Mouse (Mus musculus): ENCODE data around the gene Apobec2. TPM values are rescaled to one million over a fixed set of nuclear protein-coding genes. Genes with fewer than 3 reads are reported as not detected.

Gene Apobec2
- polyA plus RNA-seq, 1 experiment from 2014 or later, result 0.83 TPM

DNA sequence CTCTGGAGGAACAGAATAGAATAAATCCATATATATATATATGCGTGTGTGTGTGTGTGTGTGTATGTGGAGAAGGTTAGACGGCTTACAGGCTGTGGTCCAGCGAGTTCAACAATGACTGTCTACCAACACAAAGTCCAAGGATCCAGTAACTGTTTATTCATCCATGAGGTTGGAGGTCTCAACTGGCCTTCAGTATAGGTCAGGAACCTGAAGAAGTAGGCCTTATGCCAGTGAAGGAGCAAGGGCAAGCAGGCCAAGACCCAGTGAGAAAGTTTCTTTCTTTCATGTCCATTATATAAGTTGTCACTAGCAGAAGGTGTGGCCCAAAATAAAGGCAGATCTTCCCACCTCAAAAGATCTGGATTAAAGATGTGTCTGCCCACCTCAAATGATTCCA lies 30.0 kb downstream of the Apobec2 start:
- H3K4me2 ChIP-seq, result no peak overlapping the region
- no peaks in the 10 kb centered on the region for H3K9me3 ChIP-seq (replicated peaks)
- no peak overlapping the region for H3K27ac ChIP-seq
- 80% methylated on average over 3 of the region's 3 CpGs for WGBS (ENCODE audit: insufficient replicate concordance)
- peaks cover 59% of the 10 kb centered on the region for H3K36me3 ChIP-seq
- ATAC-seq, result no peak
- no peak overlapping the region for H3K4me3 ChIP-seq
- H3K27me3 ChIP-seq (replicated peaks), result no peaks in the 10 kb centered on the region
- no peak overlapping the region for H3K9ac ChIP-seq
- H3K4me1 ChIP-seq, result peaks cover 68% of the 10 kb centered on the region

DNA sequence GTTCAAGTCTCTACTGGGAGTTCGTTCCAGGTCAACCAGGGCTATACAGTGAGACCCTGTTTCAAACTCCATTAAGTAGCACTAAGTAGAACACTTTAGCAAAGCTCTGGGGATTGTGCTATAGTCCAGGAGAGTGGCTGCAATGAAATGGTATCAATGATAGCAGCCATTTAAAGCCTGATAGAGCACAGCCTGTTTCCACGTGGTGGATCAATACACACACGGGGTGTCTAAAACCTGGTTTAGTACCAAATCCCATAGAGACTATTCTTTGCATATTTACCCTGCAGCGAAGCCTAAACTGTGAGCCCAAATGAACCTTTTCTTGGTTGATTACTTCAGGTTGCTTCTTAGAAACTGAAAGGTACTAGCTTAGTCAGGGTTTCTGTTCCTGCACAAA lies 31.0 kb downstream of the Apobec2 start:
- Histone ChIP-seq H3K9me3 (replicated peaks) (no peaks in the 10 kb centered on the region), H3K4me1 (peaks cover 57% of the 10 kb centered on the region), H3K4me3 (no peak overlapping the region), H3K27ac (no peak overlapping the region), H3K4me2 (no peak overlapping the region), H3K9ac (no peak overlapping the region), H3K36me3 (peaks cover 69% of the 10 kb centered on the region), H3K27me3 (replicated peaks) (no peaks in the 10 kb centered on the region)
- no peak for ATAC-seq
- WGBS (ENCODE audit: insufficient replicate concordance), result 79% methylated on average over 4 of the region's 4 CpGs

GRCm38 (mm10) chr17:48392616-48393015 lies 40.1 kb downstream of the Apobec2 start:
- no peak for ATAC-seq
- Histone ChIP-seq H3K4me2 (no peak overlapping the region), H3K36me3 (peaks cover 100% of the 10 kb centered on the region), H3K9ac (no peak overlapping the region), H3K27me3 (replicated peaks) (no peaks in the 10 kb centered on the region), H3K27ac (no peak overlapping the region), H3K9me3 (replicated peaks) (no peaks in the 10 kb centered on the region), H3K4me1 (no peaks in the 10 kb centered on the region), H3K4me3 (no peak overlapping the region)
- WGBS (ENCODE audit: insufficient replicate concordance), result 89% methylated on average over 3 of the region's 3 CpGs

GRCm38 (mm10) chr17:48391446-48391845 lies 41.3 kb downstream of the Apobec2 start:
- no peaks in the 10 kb centered on the region for H3K9me3 ChIP-seq (replicated peaks)
- no peak overlapping the region for H3K4me2 ChIP-seq
- 87% methylated on average over 5 of the region's 5 CpGs for WGBS (ENCODE audit: insufficient replicate concordance)
- no peak overlapping the region for H3K4me3 ChIP-seq
- no peak for ATAC-seq
- H3K27ac ChIP-seq, result no peak overlapping the region
- no peaks in the 10 kb centered on the region for H3K4me1 ChIP-seq
- no peak overlapping the region for H3K9ac ChIP-seq
- no peaks in the 10 kb centered on the region for H3K27me3 ChIP-seq (replicated peaks)
- H3K36me3 ChIP-seq, result peaks cover 100% of the 10 kb centered on the region

DNA sequence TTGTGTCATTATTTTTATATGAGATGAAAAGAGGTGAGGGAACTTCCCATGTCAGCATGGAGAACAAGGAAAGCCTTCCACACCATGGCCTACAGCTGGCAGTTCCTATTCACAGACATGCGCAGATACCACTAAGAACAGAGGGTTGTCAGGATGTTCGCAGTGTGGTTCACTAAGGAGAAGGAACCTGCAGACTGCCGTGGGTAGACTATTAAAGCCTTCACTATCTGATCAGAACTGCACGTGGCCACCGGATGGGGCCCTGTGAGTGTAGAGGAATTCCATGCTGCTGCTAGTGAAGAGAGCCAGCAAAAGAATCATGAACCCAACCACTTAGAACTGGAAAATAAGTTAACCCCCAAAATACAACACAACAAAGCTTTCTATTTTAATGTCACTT lies 43.3 kb downstream of the Apobec2 start:
- Histone ChIP-seq H3K9me3 (replicated peaks) (no peaks in the 10 kb centered on the region), H3K4me1 (peaks cover 8% of the 10 kb centered on the region), H3K4me2 (no peak overlapping the region), H3K36me3 (peaks cover 89% of the 10 kb centered on the region), H3K9ac (no peak overlapping the region), H3K27me3 (replicated peaks) (no peaks in the 10 kb centered on the region), H3K4me3 (no peak overlapping the region), H3K27ac (no peak overlapping the region)
- ATAC-seq, result no peak
- 64% methylated on average over 5 of the region's 5 CpGs for WGBS (ENCODE audit: insufficient replicate concordance)

DNA sequence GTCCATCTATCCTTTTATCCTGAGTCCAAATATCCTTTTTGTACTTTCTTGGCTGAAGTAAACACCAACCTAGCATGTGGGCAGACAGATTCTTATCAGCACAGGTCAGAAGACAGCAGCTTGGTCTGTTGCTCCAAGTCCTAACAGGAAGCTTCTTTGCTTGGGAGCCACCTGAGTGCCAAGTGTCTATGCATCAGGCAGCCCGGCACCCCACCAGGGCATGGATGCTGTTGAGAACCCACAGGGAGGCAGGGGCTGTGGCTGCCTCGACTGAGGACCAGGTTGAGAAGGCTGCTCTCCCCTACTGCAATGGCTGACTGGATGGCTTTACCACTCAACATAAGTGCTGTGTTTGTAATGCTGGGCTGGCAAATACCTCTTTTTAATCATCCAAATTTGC lies 44.1 kb downstream of the Apobec2 start:
- Histone ChIP-seq H3K9me3 (replicated peaks) (no peaks in the 10 kb centered on the region), H3K4me3 (no peak overlapping the region), H3K27ac (no peak overlapping the region), H3K36me3 (peaks cover 81% of the 10 kb centered on the region), H3K4me1 (peaks cover 8% of the 10 kb centered on the region), H3K9ac (no peak overlapping the region), H3K4me2 (no peak overlapping the region), H3K27me3 (replicated peaks) (no peaks in the 10 kb centered on the region)
- ATAC-seq, result no peak
- 82% methylated on average over 2 of the region's 2 CpGs for whole genome bisulfite sequencing (ENCODE audit: insufficient replicate concordance)

- H3K27ac ChIP-seq, result no peak overlapping the region
- no peak for ATAC-seq
These were observed 46.8 kb downstream of the Apobec2 start for GRCm38 (mm10) chr17:48385786-48386461.

DNA sequence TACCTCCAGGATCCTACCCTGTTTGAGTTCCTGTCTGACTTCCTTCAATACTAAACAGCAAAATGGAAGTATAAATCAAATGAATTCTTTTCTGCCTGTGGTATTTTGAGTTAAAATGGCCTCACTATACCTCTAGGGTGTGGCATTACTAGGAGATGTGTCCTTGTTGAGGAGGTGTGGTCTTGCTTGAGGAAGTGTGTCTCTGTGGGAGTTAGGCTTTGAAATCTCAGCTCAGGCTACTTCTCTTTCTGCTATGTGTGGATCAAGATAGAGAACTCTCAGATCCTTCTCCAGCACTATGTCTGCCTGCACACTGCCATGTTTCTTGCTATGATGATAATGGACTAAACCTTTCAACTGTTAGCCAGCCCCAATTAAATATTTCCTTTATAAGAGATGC lies 53.7 kb downstream of the Apobec2 start:
- Histone ChIP-seq H3K4me3 (no peak overlapping the region), H3K27me3 (replicated peaks) (no peaks in the 10 kb centered on the region), H3K9me3 (replicated peaks) (no peaks in the 10 kb centered on the region), H3K4me2 (no peak overlapping the region), H3K27ac (no peak overlapping the region), H3K36me3 (no peaks in the 10 kb centered on the region), H3K4me1 (no peaks in the 10 kb centered on the region), H3K9ac (no peak overlapping the region)
- no peak for ATAC-seq

More at GRCm38 (mm10) chr17:48385786-48386461, 46.8 kb downstream of the Apobec2 start:
- H3K4me1 ChIP-seq, result peaks cover 8% of the 10 kb centered on the region
- no peaks in the 10 kb centered on the region for H3K9me3 ChIP-seq (replicated peaks)
- WGBS (ENCODE audit: insufficient replicate concordance), result 36% methylated on average over 2 of the region's 2 CpGs
- H3K4me3 ChIP-seq, result no peak overlapping the region
- peaks cover 54% of the 10 kb centered on the region for H3K36me3 ChIP-seq
- H3K9ac ChIP-seq, result no peak overlapping the region
- no peaks in the 10 kb centered on the region for H3K27me3 ChIP-seq (replicated peaks)
- H3K4me2 ChIP-seq, result no peak overlapping the region

- WGBS (ENCODE audit: insufficient replicate concordance), result 69% methylated on average over 1 of the region's 1 CpGs
- Histone ChIP-seq H3K4me1 (no peaks in the 10 kb centered on the region), H3K9ac (no peak overlapping the region), H3K4me3 (no peak overlapping the region), H3K4me2 (no peak overlapping the region), H3K27ac (no peak overlapping the region), H3K27me3 (replicated peaks) (no peaks in the 10 kb centered on the region), H3K36me3 (no peaks in the 10 kb centered on the region), H3K9me3 (replicated peaks) (no peaks in the 10 kb centered on the region)
- ATAC-seq, result no peak
These were observed 56.6 kb downstream of the Apobec2 start for GRCm38 (mm10) chr17:48376102-48376501.

DNA sequence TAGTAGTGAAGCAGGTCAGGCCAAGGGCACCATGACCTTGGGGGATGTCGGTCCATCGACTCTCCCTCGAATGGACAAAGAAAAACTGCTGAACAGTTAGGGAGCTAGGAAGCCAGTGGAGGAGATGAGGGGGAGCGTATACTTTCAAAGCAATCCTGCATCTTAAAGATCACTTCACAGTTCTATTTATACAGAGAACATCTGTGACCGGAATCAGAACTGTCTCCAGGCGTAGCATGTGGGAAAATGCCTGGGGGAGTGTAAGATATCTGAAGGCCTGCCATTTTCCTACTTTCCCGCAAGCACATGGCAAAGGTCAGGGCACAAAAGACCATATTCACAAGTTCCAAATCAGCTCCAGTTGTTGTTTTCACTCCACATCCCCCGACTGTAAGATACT lies 59.7 kb downstream of the Apobec2 start:
- H3K9ac ChIP-seq, result no peak overlapping the region
- H3K9me3 ChIP-seq (replicated peaks), result no peaks in the 10 kb centered on the region
- H3K4me1 ChIP-seq, result no peaks in the 10 kb centered on the region
- H3K36me3 ChIP-seq, result no peaks in the 10 kb centered on the region
- no peak overlapping the region for H3K4me3 ChIP-seq
- H3K4me2 ChIP-seq, result no peak overlapping the region
- no peak overlapping the region for H3K27ac ChIP-seq
- 74% methylated on average over 8 of the region's 8 CpGs for WGBS (ENCODE audit: insufficient replicate concordance)
- ATAC-seq, result no peak
- no peaks in the 10 kb centered on the region for H3K27me3 ChIP-seq (replicated peaks)

GRCm38 (mm10) chr17:48371621-48372020 lies 61.1 kb downstream of the Apobec2 start:
- Histone ChIP-seq H3K4me3 (no peak overlapping the region), H3K36me3 (no peaks in the 10 kb centered on the region), H3K27me3 (replicated peaks) (no peaks in the 10 kb centered on the region), H3K27ac (no peak overlapping the region), H3K9ac (no peak overlapping the region), H3K9me3 (replicated peaks) (no peaks in the 10 kb centered on the region), H3K4me2 (no peak overlapping the region), H3K4me1 (no peaks in the 10 kb centered on the region)
- no peak for ATAC-seq
